Mouse (Mus musculus) layer of hippocampus, adult 11-12 months (tissue): ENCODE measurements at regions not wholly inside any gene's neighbourhood (a gene's known extent, or its start where the extent isn't known, plus 50 kb on each side); places are given as distances from the start of the nearest gene placed in this dataset.
A peak's percentile ranks its signal among the peaks of the same experiment; 100 is the strongest.

Experiments used
- DNase-seq: peaks from one replicate; pipeline ENCODE4 v3.0.0; 2022; ENCODE audit warnings: low spot score

GRCm38 (mm10) chr9:43930037-43930404 lies 113.2 kb upstream of the Thy1 start:
- DNase-seq = no peak

GRCm38 (mm10) chr9:43930476-43930875 lies 112.7 kb upstream of the Thy1 start:
- DNase-seq = no peak

- no peak for DNase-seq
Observed at GRCm38 (mm10) chr9:43934012-43934690, 109.0 kb upstream of the Thy1 start.

GRCm38 (mm10) chr9:43934691-43935064 lies 108.5 kb upstream of the Thy1 start:
- no peak for DNase-seq

- DNase-seq = no peak
Observed at GRCm38 (mm10) chr9:43939336-43939735, 103.8 kb upstream of the Thy1 start.

- DNase-seq = no peak
Observed at GRCm38 (mm10) chr9:43942147-43942546, 101.0 kb upstream of the Thy1 start.

GRCm38 (mm10) chr9:43943522-43943921 lies 99.7 kb upstream of the Thy1 start:
- no peak for DNase-seq

- no peak for DNase-seq
Observed at GRCm38 (mm10) chr9:43944816-43945741, 98.1 kb upstream of the Thy1 start.

- DNase-seq = no peak
Observed at GRCm38 (mm10) chr9:43945997-43946649, 97.1 kb upstream of the Thy1 start.

- DNase-seq = no peak
Observed at GRCm38 (mm10) chr9:43947089-43947488, 96.1 kb upstream of the Thy1 start.

- no peak for DNase-seq
Observed at GRCm38 (mm10) chr9:43947490-43948150, 95.6 kb upstream of the Thy1 start.

- no peak for DNase-seq
Observed at GRCm38 (mm10) chr9:43953128-43953527, 90.1 kb upstream of the Thy1 start.

GRCm38 (mm10) chr9:43959541-43959940 lies 83.6 kb upstream of the Thy1 start:
- DNase-seq = no peak

- DNase-seq = peak; percentile 37
Observed at GRCm38 (mm10) chr9:43961431-43961830, 81.8 kb upstream of the Thy1 start.

GRCm38 (mm10) chr9:43965171-43965570 lies 78.0 kb upstream of the Thy1 start:
- no peak for DNase-seq

GRCm38 (mm10) chr9:43965811-43966210 lies 77.4 kb upstream of the Thy1 start:
- no peak for DNase-seq

GRCm38 (mm10) chr9:43970043-43970795 lies 73.0 kb upstream of the Thy1 start:
- DNase-seq = no peak

- DNase-seq = no peak
Observed at GRCm38 (mm10) chr9:43970858-43971257, 72.3 kb upstream of the Thy1 start.

- peak; percentile 82 for DNase-seq
Observed at GRCm38 (mm10) chr9:43972290-43972689, 70.9 kb upstream of the Thy1 start.

GRCm38 (mm10) chr9:43975405-43975804 lies 67.8 kb upstream of the Thy1 start:
- no peak for DNase-seq

- no peak for DNase-seq
Observed at GRCm38 (mm10) chr9:43976366-43976765, 66.8 kb upstream of the Thy1 start.

- no peak for DNase-seq
Observed at GRCm38 (mm10) chr9:43977773-43978172, 65.4 kb upstream of the Thy1 start.
